Mouse (Mus musculus) gastrocnemius, adult 18-20 months (tissue): Measurements from ENCODE around the gene Cttnbp2nl. TPM values are rescaled to one million over a fixed set of nuclear protein-coding genes. Genes with fewer than 3 reads are reported as not detected.

Source experiments
- DNase-seq: peaks from one replicate; pipeline ENCODE4 v3.0.0; 2021; ENCODE audit warnings: low spot score
- total RNA-seq, 2 experiments: library from RNA; stranded (reverse); gene quantifications; 2 replicates each; pipeline ENCODE4 v1.2.3; 2021

Gene Cttnbp2nl
- total RNA-seq, 2 experiments from 2014 or later: 5.8 to 6.3 TPM

- no peak for DNase-seq
Measured at GRCm38 (mm10) chr3:105017314-105017713, 35.6 kb downstream of the Cttnbp2nl start.

- no peak for DNase-seq
Measured at GRCm38 (mm10) chr3:105016204-105016603, 36.7 kb downstream of the Cttnbp2nl start.

GRCm38 (mm10) chr3:105014908-105015307 lies 38.0 kb downstream of the Cttnbp2nl start:
- DNase-seq: no peak

- no peak for DNase-seq
Measured at GRCm38 (mm10) chr3:105012696-105013313, 40.1 kb downstream of the Cttnbp2nl start.

- DNase-seq: no peak
Measured at GRCm38 (mm10) chr3:105011883-105012282, 41.1 kb downstream of the Cttnbp2nl start.

GRCm38 (mm10) chr3:105010681-105011339 lies 42.1 kb downstream of the Cttnbp2nl start:
- DNase-seq: no peak

GRCm38 (mm10) chr3:105008070-105008469 lies 44.9 kb downstream of the Cttnbp2nl start:
- DNase-seq: no peak

GRCm38 (mm10) chr3:105006101-105006500 lies 46.8 kb downstream of the Cttnbp2nl start:
- DNase-seq: no peak

- DNase-seq: no peak
Measured at GRCm38 (mm10) chr3:105005561-105006065, 47.3 kb downstream of the Cttnbp2nl start.

GRCm38 (mm10) chr3:105005011-105005410 lies 47.9 kb downstream of the Cttnbp2nl start:
- DNase-seq: no peak

GRCm38 (mm10) chr3:105003960-105004463 lies 48.9 kb downstream of the Cttnbp2nl start:
- DNase-seq: no peak

- DNase-seq: no peak
Measured at GRCm38 (mm10) chr3:105001374-105001773, 51.6 kb downstream of the Cttnbp2nl start.

GRCm38 (mm10) chr3:105000561-105000960 lies 52.4 kb downstream of the Cttnbp2nl start:
- DNase-seq: no peak

GRCm38 (mm10) chr3:104997563-104997962 lies 55.4 kb downstream of the Cttnbp2nl start:
- DNase-seq: no peak

- no peak for DNase-seq
Measured at GRCm38 (mm10) chr3:104995707-104996106, 57.2 kb downstream of the Cttnbp2nl start.

GRCm38 (mm10) chr3:104994415-104994841 lies 58.5 kb downstream of the Cttnbp2nl start:
- DNase-seq: no peak

GRCm38 (mm10) chr3:104993800-104994199 lies 59.1 kb downstream of the Cttnbp2nl start:
- no peak for DNase-seq

GRCm38 (mm10) chr3:104992709-104993388 lies 60.1 kb downstream of the Cttnbp2nl start:
- DNase-seq: peak; percentile 90

GRCm38 (mm10) chr3:104991703-104992102 lies 61.2 kb downstream of the Cttnbp2nl start:
- DNase-seq: peak; percentile 41

GRCm38 (mm10) chr3:104987884-104988283 lies 65.1 kb downstream of the Cttnbp2nl start:
- no peak for DNase-seq

- no peak for DNase-seq
Measured at GRCm38 (mm10) chr3:104979735-104980134, 73.2 kb downstream of the Cttnbp2nl start.
